Mouse (Mus musculus): ENCODE data around the gene AU021092.

DNA sequence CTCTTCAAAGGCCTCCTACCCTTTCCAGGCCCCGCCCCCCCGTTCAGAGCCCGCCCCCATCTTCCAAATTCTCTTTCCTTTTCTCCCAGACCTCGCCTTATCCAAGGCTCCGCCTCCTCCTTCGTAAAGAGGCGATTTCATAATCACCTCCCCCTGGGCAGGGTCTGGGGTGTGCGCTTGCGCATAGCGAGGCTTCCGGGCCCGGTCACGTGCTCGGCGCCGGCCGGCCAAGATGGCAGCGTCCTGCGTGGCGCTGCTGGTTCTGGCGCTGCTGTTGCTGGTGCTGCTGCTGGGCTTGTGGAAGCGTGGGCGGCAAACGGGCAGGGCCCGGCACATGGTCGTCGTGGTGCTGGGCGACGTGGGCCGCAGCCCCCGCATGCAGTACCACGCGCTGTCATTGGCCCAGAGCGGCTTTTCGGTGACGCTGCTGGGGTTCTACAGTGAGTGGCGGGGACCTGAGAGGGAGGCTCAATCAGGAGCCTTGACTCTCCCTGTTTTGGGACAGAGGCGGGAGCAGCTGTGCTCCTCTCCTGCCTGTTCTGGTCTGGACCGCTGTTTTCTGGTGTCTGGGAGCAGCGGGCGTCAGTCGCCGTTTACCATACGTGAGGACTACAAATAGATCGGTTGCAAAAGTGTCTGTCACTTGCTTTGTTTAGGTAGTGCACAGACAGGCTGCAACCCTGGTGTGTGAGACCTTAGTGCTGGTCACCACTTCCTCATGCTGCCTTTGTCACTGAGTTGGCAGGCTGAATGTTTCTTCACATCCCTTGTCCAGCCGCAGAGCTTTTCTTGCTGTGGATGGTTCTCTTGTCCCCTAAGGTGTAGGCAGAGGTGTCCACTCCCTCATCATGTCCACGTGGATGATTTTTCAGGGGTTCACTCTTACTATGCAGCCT is 11.6 kb upstream of the AU021092 start, which contains the start of gene Alg1:
- TF ChIP-seq MAFK (IDR thresholded peaks at IDR 0.05; ENCODE audit: insufficient read depth, low read depth, low read length), result no peak
- no peak for TF ChIP-seq CHD2 (IDR thresholded peaks at IDR 0.05; ENCODE audit: low read depth, low read length)
- TF ChIP-seq HCFC1 (IDR thresholded peaks at IDR 0.05; ENCODE audit: borderline replicate concordance, insufficient read depth, low read length), result no peak
- TF ChIP-seq ZC3H11A (IDR thresholded peaks at IDR 0.05; ENCODE audit: borderline replicate concordance, low read depth, low read length), result no peak

Data from ES-E14 (cell line).